Mouse (Mus musculus): ENCODE measurements around the gene Thrap3.
"Not testable (repeated sequence)": the region's sequence is repeated elsewhere in the genome, so short reads cannot be mapped to it uniquely, and the experiment has no call there.

Gene Thrap3

DNA sequence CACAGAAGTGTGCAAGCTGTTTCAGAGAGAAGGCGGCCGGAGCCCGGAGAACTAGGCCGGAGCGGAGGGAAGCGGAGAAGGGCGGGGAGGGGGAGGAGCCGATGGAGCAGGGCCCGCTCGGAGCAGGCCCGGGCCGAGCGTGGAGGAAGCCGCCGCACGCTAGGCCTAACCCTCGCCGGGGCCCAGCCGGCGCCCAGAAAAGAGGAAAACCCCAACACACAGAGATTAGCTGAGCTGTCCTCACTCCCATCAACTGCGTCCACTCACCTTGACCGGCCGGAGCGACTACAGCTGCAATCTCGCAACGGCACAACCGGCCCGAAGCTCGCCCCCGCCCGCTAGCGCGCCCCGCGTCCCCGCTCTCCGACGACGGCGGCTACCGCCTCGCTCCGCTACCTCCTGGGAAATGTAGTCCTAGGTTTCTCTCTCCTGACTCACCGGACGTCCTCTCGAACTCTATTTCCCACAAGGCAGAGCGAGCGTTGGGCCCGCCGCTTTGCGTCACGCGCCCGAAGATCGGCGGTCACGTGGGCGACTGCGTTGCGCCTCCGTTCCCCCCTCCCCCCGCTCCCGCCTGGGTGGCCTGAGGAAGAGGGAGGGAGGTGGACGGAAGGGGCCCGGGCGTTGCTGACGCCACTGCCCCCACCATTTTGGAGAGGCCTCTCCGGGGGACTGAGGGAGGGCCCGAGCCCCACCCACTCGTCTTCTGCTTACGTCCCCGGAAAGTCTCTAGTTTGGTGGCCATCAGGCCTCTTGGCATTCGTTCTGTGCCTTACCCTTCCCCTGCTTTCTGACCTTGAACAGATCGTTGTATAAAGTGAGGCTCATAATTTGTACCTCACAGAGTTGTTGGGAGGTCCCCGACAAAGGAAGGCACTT, at the start of gene Thrap3:
Thrap3 (minus strand) TSS at position 458 of the 879 bp plus-strand sequence.
- peak; percentile 99 to 100 for DNase-seq

DNA sequence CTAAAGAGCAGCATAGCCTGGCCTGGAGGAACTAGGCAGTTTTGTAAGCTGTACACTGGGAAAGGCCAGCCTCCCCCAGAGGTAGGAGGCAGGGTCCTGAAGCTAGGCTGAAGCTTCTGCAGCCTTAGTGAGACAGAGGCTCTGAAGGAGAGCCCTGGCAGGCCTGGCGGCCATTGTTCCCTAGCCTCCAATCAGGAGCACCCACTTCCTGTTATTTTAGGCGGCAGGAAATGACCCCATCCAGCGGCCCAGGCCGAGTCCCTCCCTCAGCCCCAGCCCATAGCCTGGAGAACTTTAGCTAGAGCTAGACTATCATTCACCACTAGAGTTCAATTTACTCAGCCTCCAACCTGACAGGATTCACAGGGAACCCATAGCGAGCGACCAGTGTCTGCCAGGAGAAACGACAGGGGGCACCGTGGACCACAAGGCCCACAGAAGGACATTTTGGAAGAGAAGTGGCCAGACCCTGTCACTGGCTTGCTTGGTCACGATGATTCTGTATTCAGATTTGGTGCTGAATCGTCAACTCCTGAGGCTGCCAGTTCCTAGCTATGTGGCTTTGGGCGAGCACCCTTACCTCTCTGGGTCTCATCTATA, 49.2 kb upstream of the Thrap3 start:
- peak; percentile 68 to 81 for DNase-seq

DNA sequence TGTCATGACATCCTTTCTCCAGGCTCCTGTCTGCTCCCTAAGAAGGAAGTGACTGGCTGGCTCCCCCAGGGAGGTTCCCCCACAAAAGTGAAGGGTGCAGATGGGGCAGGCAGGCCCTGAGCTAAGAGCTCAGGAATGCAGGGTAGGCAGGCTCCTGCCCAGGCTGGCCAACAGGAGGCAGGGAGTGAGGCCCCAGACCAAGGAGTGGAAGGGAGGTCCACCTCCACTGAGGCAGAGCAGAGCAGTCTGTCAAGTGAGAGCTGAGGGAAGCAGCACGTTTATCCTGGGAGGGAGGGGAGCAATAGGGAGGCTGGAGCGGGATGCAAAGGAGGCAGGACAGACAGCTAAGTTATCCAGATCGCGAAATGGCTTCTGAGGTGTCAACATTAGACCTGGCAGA, 48.1 kb upstream of the Thrap3 start:
- DNase-seq = peak in 1 of 2 experiments; percentile 31

DNA sequence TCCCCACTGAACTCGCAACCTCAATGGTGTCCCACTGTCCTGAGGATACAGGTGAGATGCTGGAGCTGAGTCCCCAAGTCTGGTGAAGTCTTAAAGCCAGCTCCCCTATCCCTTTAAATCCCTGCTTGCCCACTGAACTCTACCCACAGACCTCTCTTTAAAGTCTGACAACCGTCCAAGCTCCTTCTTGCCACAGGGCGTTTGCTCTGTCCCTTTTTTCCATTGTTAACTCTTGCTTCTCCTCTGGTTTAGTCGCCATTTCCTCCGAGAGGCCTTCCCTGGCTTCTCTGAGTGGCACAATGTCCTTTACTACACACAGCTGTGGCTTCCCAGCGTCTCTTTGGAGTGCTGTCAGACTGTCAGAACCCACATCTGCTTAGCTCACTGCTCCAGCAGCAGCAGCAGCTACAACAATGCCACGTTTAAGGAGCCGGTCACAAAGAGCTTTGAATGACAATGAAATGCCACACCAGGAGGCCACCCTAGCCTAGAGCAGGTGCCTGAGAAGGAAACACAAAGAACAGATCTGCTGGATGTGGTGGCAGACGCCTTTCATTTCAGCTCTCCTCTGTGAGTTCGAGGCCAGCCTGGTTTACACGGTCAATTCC, 45.8 kb upstream of the Thrap3 start:
- DNase-seq = no peak

DNA sequence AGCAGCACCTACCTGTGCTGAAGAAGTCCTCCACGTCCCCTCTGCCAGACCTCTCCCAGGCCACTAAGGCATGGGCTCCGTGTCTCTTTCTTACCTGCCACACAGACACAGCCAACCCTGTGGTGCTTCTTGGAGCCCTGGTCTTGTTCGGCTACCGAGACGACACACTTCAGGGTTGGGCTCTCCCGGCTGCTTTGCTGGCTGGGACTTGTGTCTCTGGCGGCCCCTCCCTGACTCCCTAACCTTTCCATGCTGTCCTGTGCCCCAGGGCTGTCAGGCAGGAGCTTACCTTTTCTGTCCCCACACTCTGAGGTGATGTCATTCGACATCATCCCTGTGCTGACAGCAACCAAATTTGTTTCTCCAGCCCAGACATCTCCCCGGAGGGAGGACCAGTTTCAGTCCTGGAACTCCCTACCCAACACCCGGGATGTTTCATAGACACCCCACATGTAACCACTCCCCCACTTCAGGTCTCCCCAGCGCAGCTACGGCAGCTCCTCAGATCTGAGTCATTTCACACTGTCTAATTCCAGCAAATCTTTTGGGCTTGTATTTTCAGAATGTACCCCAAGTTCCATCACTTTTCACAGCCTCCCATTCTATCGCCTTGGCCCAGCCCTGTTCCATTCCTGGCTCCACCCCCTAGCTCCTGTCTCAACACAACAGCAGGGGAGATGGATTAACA, 43.8 kb upstream of the Thrap3 start:
- DNase-seq = peak in 1 of 2 experiments; percentile 17

DNA sequence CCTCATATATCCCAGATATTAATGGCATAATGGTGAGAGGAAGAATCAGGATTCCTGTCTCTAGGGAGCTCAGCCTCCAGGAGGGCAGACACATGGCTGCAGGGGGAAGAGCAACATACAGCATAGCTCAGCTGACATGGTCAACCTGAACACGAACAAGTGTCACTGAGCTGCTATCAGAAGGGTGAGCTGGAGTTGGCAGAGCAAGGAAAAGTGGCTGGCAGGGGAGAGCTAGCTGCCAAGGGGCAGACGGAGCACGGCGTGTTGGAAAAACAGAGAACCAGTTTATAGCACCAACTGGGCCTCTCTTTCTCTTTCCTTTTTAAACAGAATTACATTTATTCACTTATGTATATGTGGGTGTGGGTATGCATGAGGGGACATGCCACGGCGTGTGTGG, 40.0 kb upstream of the Thrap3 start:
- DNase-seq = no peak

DNA sequence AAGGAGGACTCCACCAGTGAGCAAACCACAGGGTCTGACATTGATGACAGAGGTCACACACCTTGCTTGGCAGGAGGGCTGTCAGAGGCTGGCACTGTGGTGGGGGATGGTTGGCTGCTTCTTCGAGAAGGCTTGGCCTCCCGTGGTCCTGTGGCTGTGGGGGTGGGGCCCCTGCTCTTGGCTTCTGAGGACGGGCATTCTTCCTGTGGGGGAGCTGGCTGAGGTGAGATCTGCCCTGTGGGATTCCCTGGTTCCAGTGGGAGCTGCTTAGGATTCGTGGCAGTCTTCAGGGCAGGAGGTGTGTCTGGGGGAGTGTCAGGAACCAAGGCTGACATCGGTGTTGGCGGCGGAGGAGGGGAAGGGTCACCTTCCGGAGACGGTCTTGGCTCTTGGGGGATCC, 39.4 kb upstream of the Thrap3 start:
- DNase-seq = no peak

DNA sequence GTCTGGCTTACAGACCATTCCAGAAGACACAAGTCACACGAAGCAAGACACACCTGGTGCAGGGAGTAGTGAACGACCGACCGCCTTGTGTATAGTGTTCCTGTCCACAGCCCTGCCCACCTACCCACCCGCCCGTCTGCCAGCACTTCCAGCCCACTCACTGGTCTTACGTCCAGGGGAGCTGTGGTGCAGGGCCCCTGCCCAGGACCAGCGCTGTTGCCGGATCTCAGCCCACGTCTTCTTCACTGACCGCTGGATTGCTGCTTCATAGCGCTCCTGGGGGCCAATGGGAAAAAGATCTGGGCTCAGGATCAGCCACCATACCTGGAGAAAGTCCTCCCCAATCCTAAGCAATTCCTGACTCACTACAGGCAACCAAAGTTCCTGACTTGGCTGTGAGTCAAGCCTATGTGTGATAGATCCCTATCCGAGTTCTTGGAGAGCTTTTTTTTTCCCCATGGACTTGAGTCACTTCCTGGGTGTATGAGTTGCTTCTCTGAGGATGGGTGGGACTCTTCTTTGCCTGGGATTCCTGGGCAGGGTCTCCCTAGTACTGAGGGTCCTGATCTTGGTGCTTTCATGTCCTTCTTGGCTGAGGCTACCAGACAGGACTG, 37.4 kb upstream of the Thrap3 start:
- DNase-seq = peak in 1 of 2 experiments; percentile 10

DNA sequence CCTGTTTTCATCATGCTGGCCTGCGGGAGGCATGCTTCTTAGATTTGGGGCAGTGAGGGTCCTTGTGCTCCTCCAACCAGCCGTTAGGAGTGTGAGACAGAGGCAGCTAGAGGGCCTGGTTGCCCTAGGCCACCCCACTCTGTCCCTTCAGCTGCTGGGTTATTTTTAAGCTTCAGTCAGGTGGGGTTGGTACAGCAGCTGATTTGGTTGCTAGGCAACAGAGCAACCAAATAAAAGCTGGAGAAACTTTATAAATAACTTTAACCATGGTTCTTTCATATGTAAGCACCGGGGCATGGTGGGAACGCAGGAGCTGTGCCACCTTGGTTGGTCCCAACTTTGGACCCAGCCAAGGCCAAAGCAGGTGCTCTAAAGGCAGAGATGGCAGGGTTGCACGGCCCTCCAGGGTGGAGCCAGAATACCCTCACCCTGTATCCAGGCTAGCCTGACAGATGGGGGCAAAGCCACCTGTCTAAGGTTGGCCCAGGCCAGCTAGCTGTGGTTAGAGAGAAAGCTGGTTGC, 35.2 kb upstream of the Thrap3 start:
- peak in 1 of 2 experiments; percentile 57 for DNase-seq

DNA sequence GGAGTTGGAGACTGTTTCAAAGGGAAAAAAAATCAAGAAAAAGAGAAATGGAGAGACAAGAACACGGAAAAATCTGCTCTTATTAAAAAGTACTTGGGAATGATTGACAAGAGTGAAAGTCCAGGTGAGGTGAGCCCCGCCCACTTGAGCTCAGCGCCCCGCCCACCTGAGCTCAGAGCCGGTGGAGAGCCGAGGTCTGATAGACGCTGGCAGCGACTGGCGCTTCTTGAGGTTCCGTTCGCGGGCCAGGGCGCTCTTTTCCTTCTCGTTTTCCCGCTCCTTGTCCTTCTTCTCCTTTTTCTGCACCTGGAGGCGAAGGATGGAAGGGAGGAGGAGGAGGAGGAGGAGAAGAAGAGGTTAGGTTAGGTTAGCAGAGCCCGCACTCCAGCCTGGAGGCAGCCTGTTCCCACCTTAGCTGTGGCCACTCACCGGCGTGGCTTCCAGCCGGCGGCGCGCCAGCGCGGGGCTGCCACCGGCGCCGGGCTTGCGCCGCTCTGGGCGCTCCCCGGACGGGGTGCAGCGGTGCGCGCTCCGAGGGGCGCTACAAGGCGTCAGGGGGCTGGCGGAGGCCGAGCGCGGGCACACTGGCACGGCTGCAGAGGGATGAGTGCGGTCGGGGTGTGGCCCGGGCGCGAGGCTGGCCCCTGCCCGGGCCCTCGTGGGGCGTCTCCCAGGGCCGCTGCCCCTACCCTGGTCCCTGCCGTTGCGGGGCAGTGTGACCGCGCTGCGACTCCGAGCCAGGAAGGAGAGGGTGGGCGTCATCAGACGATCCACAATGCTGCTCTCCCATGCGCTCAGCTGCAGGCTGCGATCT, 34.1 kb upstream of the Thrap3 start:
- peak; percentile 81 to 88 for DNase-seq

DNA sequence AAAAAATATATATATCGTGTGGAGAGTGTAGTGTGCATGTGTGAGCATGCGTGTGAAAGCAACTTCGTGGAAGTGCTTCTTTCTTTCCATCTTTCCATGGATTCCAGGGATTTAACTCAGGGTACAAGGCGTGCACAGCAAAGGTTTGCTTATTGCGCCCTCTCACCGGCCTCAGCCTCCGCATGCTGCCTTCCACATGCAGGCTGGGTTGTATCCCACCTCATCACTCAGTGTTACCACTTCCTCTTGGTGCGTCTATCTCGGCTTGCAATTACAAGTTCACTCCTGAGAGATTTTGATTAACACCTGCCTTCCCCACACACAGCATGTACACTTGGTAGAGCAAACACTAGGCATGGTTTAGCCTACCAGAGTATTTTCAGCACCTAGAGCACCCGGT, 32.6 kb upstream of the Thrap3 start:
- no peak for DNase-seq

DNA sequence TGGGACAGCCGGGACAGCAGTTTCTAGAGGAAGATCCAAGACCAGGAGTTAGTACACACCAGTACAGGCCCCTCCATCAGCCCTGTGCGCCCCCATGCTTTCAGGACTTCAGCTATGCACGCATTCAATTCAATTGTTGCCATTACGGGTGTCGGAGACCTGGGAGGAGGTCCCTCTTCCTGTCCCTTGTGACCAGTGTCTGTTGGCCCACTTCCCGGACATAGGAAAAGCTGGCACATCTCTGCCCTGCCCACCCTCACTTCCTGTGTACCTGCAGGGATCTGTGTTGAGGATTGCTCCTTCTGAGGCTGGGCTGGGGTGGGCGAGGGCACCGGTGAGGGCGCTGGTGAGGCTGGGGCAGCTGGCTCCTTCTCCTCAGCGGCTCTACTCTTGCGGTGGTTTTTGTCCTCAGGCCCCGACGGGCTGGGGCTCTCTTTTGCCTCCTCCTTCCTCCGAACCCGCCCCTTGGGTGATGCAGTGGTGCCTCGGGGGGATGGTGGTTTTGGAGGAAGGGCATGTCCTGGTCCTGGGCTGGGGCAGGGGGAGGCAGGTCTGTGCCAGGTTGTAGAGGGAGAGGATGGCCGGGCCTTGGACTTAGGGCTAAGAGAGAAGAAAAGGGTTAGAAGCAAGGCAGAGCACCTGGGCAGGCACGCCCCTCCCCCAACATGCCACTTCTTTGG, 32.1 kb upstream of the Thrap3 start:
- peak; percentile 40 to 62 for DNase-seq

DNA sequence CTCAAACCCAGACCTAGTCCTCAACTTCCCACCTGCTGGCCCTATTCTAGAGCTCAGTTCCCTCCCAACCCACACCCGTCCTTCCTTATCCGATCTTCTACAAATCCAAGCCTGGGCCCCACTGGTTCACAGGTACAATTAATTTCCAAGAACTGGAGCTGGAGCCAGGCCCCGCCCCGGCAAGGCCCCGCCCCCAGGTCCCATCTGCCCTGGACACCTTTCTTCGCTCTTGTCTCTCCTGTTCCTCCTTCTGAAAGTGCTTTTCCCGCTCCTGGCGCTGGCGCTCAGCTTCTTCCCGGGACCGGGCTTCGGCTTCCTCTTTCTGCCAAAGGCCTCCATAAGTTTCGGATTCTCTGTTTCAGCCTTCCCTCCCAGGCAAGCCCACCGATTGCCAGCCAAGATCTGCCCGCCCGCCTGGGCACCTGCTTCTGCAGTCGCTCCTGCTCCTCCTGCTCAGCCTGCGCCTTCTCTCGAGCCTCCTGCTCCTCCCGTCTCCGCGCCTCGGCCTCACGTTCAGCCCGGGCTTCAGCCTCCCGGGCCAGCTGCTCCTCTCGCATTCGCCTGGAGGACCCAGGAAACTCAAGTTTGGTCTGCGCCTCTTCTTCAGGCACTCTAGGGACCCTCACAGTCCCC, 31.2 kb upstream of the Thrap3 start:
- DNase-seq = no peak

DNA sequence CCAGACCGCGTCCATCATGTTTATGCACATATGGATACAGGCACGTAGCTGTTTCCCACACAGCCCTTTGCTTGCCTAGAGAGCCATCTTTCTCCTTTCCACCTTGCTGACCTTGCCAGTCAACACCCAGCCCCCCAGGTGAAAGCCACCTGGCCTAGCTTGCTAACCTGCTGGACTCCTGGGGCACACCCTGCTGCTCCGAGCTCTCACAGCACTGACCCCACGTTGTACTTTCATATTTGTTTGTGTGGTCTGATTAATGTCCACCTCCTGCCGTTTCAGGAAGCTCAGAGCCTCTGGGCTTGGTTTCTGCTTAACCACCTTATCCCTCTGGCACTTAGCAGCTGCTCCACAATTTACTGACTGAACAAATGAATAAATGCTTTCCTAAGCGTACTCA, 27.3 kb upstream of the Thrap3 start:
- DNase-seq = no peak

DNA sequence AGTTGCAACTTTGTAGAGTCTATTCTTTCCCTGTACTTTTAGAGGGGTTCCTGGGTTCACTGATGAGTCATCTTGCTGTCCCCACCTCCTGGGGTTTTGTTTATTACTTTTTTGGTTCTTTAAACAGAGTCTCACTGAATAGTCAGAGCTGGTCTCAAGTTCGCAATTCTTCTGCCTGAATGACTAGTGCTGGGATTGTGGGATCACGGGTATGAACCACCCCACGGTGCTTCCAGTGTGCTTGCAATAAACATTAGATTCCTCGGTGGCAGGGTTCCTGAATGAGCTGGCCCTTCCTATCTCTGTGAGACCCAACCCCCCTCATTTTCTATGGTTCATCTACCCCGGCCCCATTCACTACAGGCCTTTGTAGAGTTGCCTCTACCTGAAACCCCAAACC, 25.6 kb upstream of the Thrap3 start:
- DNase-seq = no peak

DNA sequence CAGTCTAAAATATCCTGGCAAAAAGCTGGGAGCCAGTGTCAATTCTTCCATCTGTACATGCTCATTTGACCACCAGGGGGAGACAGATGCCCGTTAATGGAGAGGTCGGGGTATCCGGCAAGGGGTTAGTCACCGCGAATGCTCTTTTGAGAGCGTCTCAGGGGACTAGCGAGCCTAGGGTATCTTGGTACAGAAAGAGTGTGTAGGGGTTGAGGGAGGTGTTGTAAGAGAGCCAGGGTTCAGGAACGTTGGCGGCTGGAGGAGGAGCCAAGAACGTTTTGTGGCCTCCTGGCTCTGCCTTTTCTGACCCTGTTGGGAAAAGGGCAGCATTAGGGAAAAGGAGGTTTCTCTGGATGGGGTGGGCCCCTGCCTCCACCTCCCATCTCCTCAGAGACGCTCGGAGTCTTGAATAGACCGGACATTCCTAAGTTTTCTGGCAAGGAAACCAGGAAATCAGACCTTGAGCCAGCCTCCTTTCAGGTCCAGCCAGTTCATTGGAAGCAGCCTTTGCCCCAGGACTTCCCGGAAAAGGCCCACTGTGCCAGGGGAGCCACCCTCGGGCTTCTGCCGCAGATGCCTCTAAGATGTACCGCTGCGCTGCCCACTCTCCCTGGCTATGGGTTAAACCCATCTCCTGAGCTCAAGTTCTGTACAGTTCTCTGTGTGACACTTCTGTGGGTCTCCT, 24.7 kb upstream of the Thrap3 start:
- DNase-seq = peak; percentile 88 to 97

DNA sequence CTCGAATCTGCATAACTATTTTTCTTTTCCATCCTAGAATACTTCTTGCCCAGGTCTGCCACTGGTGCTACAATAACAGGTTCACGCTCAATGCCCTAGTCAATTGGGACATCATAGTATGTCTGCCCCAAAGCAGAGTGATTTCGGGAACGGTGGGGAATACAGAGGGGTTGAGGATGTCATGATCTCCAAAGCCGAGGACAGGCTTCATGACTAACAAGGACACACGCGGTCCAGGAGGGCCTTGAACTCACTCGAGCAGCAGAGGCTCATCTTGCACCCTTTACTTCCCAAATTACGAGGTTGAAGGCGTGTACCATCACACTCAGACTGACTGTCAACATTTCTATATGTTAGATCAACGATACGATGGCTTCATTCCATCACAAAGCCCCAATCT, 24.1 kb upstream of the Thrap3 start:
- no peak for DNase-seq

DNA sequence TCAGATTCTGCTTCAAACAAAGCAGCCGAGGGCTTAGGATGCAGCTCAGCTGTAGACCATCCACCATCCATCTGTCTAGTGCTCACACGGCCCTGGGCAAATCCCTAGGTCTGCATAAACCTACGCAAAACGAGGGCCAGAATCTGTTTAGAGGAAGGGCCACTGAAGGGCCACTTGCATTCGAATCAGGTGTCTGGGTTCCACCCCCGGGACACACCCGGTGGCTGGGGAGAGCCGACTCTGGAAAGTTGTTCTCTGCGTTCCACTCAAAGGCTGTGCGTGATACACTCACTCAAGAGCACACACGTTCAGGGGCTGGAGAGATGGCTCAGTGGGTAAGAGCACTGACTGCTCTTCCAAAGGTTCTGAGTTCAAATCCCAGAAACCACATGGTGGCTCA, 20.1 kb upstream of the Thrap3 start:
- DNase-seq = no peak

DNA sequence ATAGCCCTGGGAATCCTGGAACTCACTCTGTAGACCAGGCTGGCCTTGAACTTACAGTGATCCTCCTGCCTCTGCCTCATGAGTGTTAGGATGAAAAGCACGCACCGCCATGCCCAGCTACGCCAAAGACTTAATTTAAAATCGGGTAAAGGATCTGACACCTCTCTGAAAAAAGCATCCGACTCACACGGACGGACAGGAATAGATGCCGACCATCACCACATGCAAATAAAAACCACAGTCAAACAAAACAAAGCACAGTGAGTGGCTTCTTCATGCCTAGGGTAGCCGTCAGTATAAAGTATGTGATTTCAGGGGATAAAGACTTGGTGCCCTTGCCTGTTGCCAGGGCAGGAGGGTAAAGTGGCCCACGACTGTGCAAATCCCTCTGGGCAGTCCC, 17.5 kb upstream of the Thrap3 start:
- DNase-seq = no peak

DNA sequence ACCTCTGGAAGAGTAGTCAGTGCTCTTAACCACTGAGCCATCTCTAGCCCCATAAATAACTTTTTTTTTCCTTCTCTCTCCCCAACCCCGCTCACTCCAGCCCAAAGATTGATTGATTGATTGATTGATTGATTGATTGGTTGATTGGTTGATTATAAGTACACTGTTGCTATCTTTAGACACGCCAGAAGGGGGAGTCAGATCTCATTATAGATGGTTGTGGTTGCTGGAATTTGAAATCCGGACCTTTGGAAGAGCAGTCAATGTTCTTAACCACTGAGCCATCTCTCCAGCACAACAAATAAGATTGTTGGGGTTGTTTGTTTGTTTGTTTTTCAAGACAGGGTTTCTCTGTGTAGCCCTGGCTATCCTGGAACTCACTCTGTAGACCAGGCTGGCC, 17.0 kb upstream of the Thrap3 start:
- DNase-seq = not testable (repeated sequence)

Data from kidney, postnatal 25 days (tissue).